Mouse (Mus musculus): ENCODE data around the gene Cped1.

Cped1 gene

GRCm38 (mm10) chr6:22297028-22297427, 311.3 kb downstream of the Cped1 start:
- DNase-seq (ENCODE audit: low read depth), result no peak

- DNase-seq (ENCODE audit: low read depth), result no peak
Observed at GRCm38 (mm10) chr6:22298059-22298458, 312.3 kb downstream of the Cped1 start.

Measured in induced T-regulatory cell, adult 2 months (primary cell).